Mouse (Mus musculus): ENCODE measurements around the gene Olfr446. TPM values are rescaled to one million over a fixed set of nuclear protein-coding genes. Genes with fewer than 3 reads are reported as not detected.

Gene Olfr446
- polyA plus RNA-seq (2011; ENCODE audit: insufficient read depth, insufficient read length, low replicate concordance, missing spikeins): not detected in 2 replicates

GRCm38 (mm10) chr6:42921077-42921476 is at the start of gene Olfr446:
Gene Olfr446, plus strand, starts transcription at chr6:42921377.
- H3K27ac ChIP-seq (ENCODE audit: control insufficient read depth, insufficient read depth, low read depth, low read length, poor library complexity): no peak within 1 kb of the TSS
- TF ChIP-seq POLR2A (IDR thresholded peaks at IDR 0.05; ENCODE audit: borderline replicate concordance, control insufficient read depth, low read depth, low read length) (no peak), CTCF (IDR thresholded peaks at IDR 0.05; ENCODE audit: control insufficient read depth, insufficient read depth, low read length) (no peak)
- H3K4me3 ChIP-seq (replicated peaks; ENCODE audit: control insufficient read depth, low read depth, low read length): no peak within 1 kb of the TSS
- WGBS: 50% methylated on average over 2 of the region's 2 CpGs
- H3K4me1 ChIP-seq (ENCODE audit: control insufficient read depth, insufficient read depth, low read length): no peaks in the 10 kb centered on the region

- no peaks in the 10 kb centered on the region for H3K4me1 ChIP-seq (ENCODE audit: control insufficient read depth, insufficient read depth, low read length)
- TF ChIP-seq CTCF (IDR thresholded peaks at IDR 0.05; ENCODE audit: control insufficient read depth, insufficient read depth, low read length) (no peak), POLR2A (IDR thresholded peaks at IDR 0.05; ENCODE audit: borderline replicate concordance, control insufficient read depth, low read depth, low read length) (no peak)
These were observed 44.9 kb upstream of the Olfr446 start for GRCm38 (mm10) chr6:42876323-42876722.

GRCm38 (mm10) chr6:42890141-42890540 is 31.0 kb upstream of the Olfr446 start, which contains the start of gene Olfr448:
Gene Olfr448, plus strand, starts transcription at chr6:42890441.
- no peaks in the 10 kb centered on the region for H3K4me1 ChIP-seq (ENCODE audit: control insufficient read depth, insufficient read depth, low read length)
- no peak within 1 kb of the TSS for H3K4me3 ChIP-seq (replicated peaks; ENCODE audit: control insufficient read depth, low read depth, low read length)
- WGBS: 79% methylated on average over 1 of the region's 1 CpGs
- TF ChIP-seq POLR2A (IDR thresholded peaks at IDR 0.05; ENCODE audit: borderline replicate concordance, control insufficient read depth, low read depth, low read length): no peak
- no peak for TF ChIP-seq CTCF (IDR thresholded peaks at IDR 0.05; ENCODE audit: control insufficient read depth, insufficient read depth, low read length)
- no peak within 1 kb of the TSS for H3K27ac ChIP-seq (ENCODE audit: control insufficient read depth, insufficient read depth, low read depth, low read length, poor library complexity)

More at GRCm38 (mm10) chr6:42876323-42876722, 44.9 kb upstream of the Olfr446 start:
- Histone ChIP-seq H3K4me3 (replicated peaks; ENCODE audit: control insufficient read depth, low read depth, low read length) (no peak overlapping the region), H3K27ac (ENCODE audit: control insufficient read depth, insufficient read depth, low read depth, low read length, poor library complexity) (no peak overlapping the region)

GRCm38 (mm10) chr6:42900345-42900744 is 20.8 kb upstream of the Olfr446 start:
- TF ChIP-seq POLR2A (IDR thresholded peaks at IDR 0.05; ENCODE audit: borderline replicate concordance, control insufficient read depth, low read depth, low read length) (no peak), CTCF (IDR thresholded peaks at IDR 0.05; ENCODE audit: control insufficient read depth, insufficient read depth, low read length) (no peak)
- Histone ChIP-seq H3K4me1 (ENCODE audit: control insufficient read depth, insufficient read depth, low read length) (no peaks in the 10 kb centered on the region; the same call in 1 of the 2 replicates), H3K27ac (ENCODE audit: control insufficient read depth, insufficient read depth, low read depth, low read length, poor library complexity) (no peak overlapping the region), H3K4me3 (replicated peaks; ENCODE audit: control insufficient read depth, low read depth, low read length) (no peak overlapping the region)
- 8% methylated on average over 1 of the region's 1 CpGs for WGBS

GRCm38 (mm10) chr6:42908578-42908977 is 12.6 kb upstream of the Olfr446 start, which contains the start of gene Olfr447:
Gene Olfr447, plus strand, starts transcription at chr6:42908878.
- TF ChIP-seq CTCF (IDR thresholded peaks at IDR 0.05; ENCODE audit: control insufficient read depth, insufficient read depth, low read length) (no peak), POLR2A (IDR thresholded peaks at IDR 0.05; ENCODE audit: borderline replicate concordance, control insufficient read depth, low read depth, low read length) (no peak)
- Histone ChIP-seq H3K27ac (ENCODE audit: control insufficient read depth, insufficient read depth, low read depth, low read length, poor library complexity) (no peak within 1 kb of the TSS), H3K4me3 (replicated peaks; ENCODE audit: control insufficient read depth, low read depth, low read length) (no peak within 1 kb of the TSS), H3K4me1 (ENCODE audit: control insufficient read depth, insufficient read depth, low read length) (no peaks in the 10 kb centered on the region)

GRCm38 (mm10) chr6:42948767-42949166 is 27.6 kb downstream of the Olfr446 start, which contains the start of gene Olfr444:
Gene Olfr444, plus strand, starts transcription at chr6:42949067.
- TF ChIP-seq CTCF (IDR thresholded peaks at IDR 0.05; ENCODE audit: control insufficient read depth, insufficient read depth, low read length) (no peak), POLR2A (IDR thresholded peaks at IDR 0.05; ENCODE audit: borderline replicate concordance, control insufficient read depth, low read depth, low read length) (no peak)
- 68% methylated on average over 1 of the region's 1 CpGs for WGBS

GRCm38 (mm10) chr6:42980377-42980776 is 59.2 kb downstream of the Olfr446 start:
- H3K4me3 ChIP-seq (replicated peaks; ENCODE audit: control insufficient read depth, low read depth, low read length): no peak overlapping the region
- no peak overlapping the region for H3K27ac ChIP-seq (ENCODE audit: control insufficient read depth, insufficient read depth, low read depth, low read length, poor library complexity)
- no peaks in the 10 kb centered on the region for H3K4me1 ChIP-seq (ENCODE audit: control insufficient read depth, insufficient read depth, low read length)
- no peak for TF ChIP-seq POLR2A (IDR thresholded peaks at IDR 0.05; ENCODE audit: borderline replicate concordance, control insufficient read depth, low read depth, low read length)
- no peak for TF ChIP-seq CTCF (IDR thresholded peaks at IDR 0.05; ENCODE audit: control insufficient read depth, insufficient read depth, low read length)

More at GRCm38 (mm10) chr6:42948767-42949166, 27.6 kb downstream of the Olfr446 start, which contains the start of gene Olfr444:
- no peak within 1 kb of the TSS for H3K4me3 ChIP-seq (replicated peaks; ENCODE audit: control insufficient read depth, low read depth, low read length)
- no peak within 1 kb of the TSS for H3K27ac ChIP-seq (ENCODE audit: control insufficient read depth, insufficient read depth, low read depth, low read length, poor library complexity)
- no peaks in the 10 kb centered on the region for H3K4me1 ChIP-seq (ENCODE audit: control insufficient read depth, insufficient read depth, low read length)

Other genes with a start within 250 kb of the Olfr446 start
- 0.36 and 1.2 TPM in 2 replicates for gene Tcaf1, start 211.3 kb upstream of the Olfr446 start, polyA plus RNA-seq (2011; ENCODE audit: insufficient read depth, insufficient read length, low replicate concordance, missing spikeins)
- gene Olfr453, start 182.0 kb upstream of the Olfr446 start, polyA plus RNA-seq (2011; ENCODE audit: insufficient read depth, insufficient read length, low replicate concordance, missing spikeins): not detected in 2 replicates
- not detected in 2 replicates for gene Olfr38, start 165.0 kb upstream of the Olfr446 start, polyA plus RNA-seq (2011; ENCODE audit: insufficient read depth, insufficient read length, low replicate concordance, missing spikeins)
- not detected in 2 replicates for gene Olfr452, start 136.3 kb upstream of the Olfr446 start, polyA plus RNA-seq (2011; ENCODE audit: insufficient read depth, insufficient read length, low replicate concordance, missing spikeins)
- not detected in 2 replicates for gene Olfr450, start 109.4 kb upstream of the Olfr446 start, polyA plus RNA-seq (2011; ENCODE audit: insufficient read depth, insufficient read length, low replicate concordance, missing spikeins)
- not detected in 2 replicates for gene Olfr449, start 87.0 kb upstream of the Olfr446 start, polyA plus RNA-seq (2011; ENCODE audit: insufficient read depth, insufficient read length, low replicate concordance, missing spikeins)
- not detected in 2 replicates for gene Olfr448, start 30.9 kb upstream of the Olfr446 start, polyA plus RNA-seq (2011; ENCODE audit: insufficient read depth, insufficient read length, low replicate concordance, missing spikeins)
- gene Olfr447, start 12.5 kb upstream of the Olfr446 start, polyA plus RNA-seq (2011; ENCODE audit: insufficient read depth, insufficient read length, low replicate concordance, missing spikeins): not detected in 2 replicates
- not detected in 2 replicates for gene Olfr444, start 27.7 kb downstream of the Olfr446 start, polyA plus RNA-seq (2011; ENCODE audit: insufficient read depth, insufficient read length, low replicate concordance, missing spikeins)
- not detected in 2 replicates for gene Olfr441, start 185.0 kb downstream of the Olfr446 start, polyA plus RNA-seq (2011; ENCODE audit: insufficient read depth, insufficient read length, low replicate concordance, missing spikeins)
- gene Olfr237-ps1, start 225.2 kb downstream of the Olfr446 start, polyA plus RNA-seq (2011; ENCODE audit: insufficient read depth, insufficient read length, low replicate concordance, missing spikeins): not detected in 2 replicates
- not detected in 2 replicates for gene Olfr437, start 241.9 kb downstream of the Olfr446 start, polyA plus RNA-seq (2011; ENCODE audit: insufficient read depth, insufficient read length, low replicate concordance, missing spikeins)

Data from bone marrow, adult 2 months (tissue).